Mouse (Mus musculus) E14TG2a.4 (cell line): ENCODE measurements around the gene Susd4.
A peak's percentile ranks its signal among the peaks of the same experiment; 100 is the strongest.

Source experiments
- H3K27me3 ChIP-seq: 2 replicates; pipeline ENCODE4 v1.6.1; 2014; ENCODE audit warnings: low read length, control low read depth; ENCODE audit not compliant: insufficient read depth
- H3K36me3 ChIP-seq: 2 replicates; pipeline ENCODE4 v1.6.1; 2014; ENCODE audit warnings: low read length, control low read depth; ENCODE audit not compliant: insufficient read depth
- H3K4me1 ChIP-seq: replicated peaks from 2 replicates; pipeline ENCODE4 v1.6.1; 2014; ENCODE audit warnings: low read depth, low read length, control low read depth
- H3K4me3 ChIP-seq: replicated peaks from 2 replicates; pipeline ENCODE4 v1.5.1; 2014; ENCODE audit warnings: mild to moderate bottlenecking, low read length
- H3K9me3 ChIP-seq: 2 replicates; pipeline ENCODE4 v1.6.1; 2014; ENCODE audit warnings: low read length, control low read depth
- CTCF ChIP-seq: conservative IDR thresholded peaks from 2 replicates; pipeline ENCODE4 v1.5.1; 2014; ENCODE audit warnings: low read length
- NANOG ChIP-seq: IDR thresholded peaks from 2 replicates; pipeline ENCODE4 v1.6.1; 2014; ENCODE audit warnings: borderline replicate concordance, low read length, mixed read lengths
- POU5F1 ChIP-seq: IDR thresholded peaks from 2 replicates; pipeline ENCODE4 v1.6.1; 2014; ENCODE audit warnings: low read length, borderline replicate concordance

The Susd4 gene

DNA sequence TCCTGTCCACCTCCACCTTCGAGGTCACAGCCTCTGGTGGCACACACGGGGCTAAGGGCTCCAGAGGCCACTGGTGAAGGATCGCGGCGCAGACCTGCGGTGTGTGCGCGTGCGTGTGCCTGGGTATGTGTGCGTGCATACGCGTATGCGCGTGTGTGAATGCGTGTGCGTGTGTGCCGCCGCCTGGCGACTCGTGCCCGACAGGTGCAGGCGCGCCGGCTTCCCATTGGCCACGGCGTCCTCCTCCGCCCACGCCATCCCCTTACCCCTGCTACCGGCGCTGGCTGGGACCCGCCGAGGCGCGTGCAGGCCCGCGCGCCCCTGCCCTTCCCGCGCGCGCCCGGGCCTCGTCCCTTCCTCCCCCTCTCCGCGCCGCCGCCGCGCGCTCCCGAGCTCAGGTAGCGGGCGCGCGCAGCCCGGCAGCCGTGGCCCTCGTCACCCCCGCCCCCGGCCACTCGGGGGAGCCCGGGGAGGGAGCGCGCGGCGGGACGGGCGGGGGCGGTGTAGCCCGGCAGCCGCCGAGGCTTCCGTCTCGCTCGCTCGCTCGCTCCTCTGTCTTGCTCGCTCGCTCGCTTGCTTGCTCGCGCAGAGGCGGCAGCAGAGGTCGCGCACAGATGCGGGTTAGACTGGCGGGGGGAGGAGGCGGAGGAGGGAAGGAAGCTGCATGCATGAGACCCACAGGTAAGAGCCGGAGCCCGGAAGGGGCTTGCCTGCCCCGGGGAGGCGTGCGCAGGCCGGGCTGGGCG, at the start of gene Susd4:
TSS of gene Susd4 (plus strand) at position 145 of the 746 bp plus-strand sequence.
- H3K36me3 ChIP-seq: no peaks in the 10 kb centered on the region
- no peak for TF ChIP-seq NANOG
- TF ChIP-seq POU5F1: no peak
- TF ChIP-seq CTCF: no peak
- no peaks in the 10 kb centered on the region for H3K9me3 ChIP-seq
- H3K4me1 ChIP-seq: peaks cover 30% of the 10 kb centered on the region
- H3K27me3 ChIP-seq: peaks cover 67% of the 10 kb centered on the region
- H3K4me3 ChIP-seq: peak within 1 kb of the TSS; percentile 87

DNA sequence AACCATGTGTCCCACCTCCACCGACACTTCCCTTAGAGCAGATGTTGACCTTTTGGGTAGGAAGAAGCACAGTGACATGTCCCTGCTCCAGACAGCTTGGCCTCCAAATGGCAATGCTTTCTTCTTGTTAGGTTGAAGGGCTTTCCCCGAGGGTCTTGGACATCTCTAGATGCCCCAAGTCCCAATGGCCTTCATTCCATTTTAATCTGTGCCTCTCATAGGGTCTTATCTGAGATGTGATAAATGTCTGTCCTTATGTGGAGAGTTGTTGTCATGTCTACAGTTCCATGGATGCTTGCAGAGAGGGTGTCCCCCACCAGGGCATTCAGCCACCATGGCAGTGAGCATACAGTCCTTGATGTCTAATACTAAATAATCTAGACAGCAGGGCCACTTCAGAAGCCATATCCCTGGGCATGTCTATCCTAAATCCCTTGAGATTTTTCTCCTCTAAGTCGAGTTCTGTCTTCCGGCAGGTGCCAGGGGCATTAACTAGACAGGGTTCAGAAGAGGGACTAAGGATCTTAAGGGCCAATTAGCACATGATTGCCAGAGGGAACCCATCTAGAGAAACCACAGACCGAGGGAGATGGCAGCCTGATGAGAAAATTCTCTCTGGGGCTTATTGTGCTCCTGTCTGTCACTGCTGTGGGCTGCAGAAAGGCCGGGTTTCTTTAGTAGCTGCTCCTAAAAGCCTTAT, 49.3 kb upstream of the Susd4 start:
- Histone ChIP-seq H3K4me1 (no peaks in the 10 kb centered on the region), H3K4me3 (no peak overlapping the region), H3K27me3 (no peaks in the 10 kb centered on the region; the same call in 1 of the 2 replicates), H3K36me3 (no peaks in the 10 kb centered on the region), H3K9me3 (no peaks in the 10 kb centered on the region)
- no peak for TF ChIP-seq POU5F1
- TF ChIP-seq CTCF: no peak
- no peak for TF ChIP-seq NANOG

DNA sequence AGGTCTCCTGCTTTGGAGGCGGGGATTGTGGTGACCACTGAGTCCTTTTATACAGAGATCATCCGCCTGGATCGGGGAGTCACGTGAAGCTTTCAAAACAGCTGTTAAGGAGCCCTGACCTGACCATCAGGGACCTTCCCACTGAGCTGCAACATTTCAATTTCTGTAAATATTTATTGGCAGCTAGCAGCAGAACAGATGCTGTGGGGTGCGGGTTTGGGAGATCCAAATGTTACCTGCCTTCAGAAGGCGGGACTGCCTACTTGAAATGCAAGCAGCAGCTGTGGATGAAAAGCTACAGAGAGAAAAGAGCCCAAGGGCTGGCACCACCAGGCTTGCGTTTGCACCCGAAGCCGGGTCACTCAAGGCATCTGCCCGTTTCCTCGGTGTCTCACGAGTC, 36.1 kb upstream of the Susd4 start:
- Histone ChIP-seq H3K9me3 (no peaks in the 10 kb centered on the region), H3K36me3 (no peaks in the 10 kb centered on the region), H3K27me3 (peaks cover 8% of the 10 kb centered on the region; the same call in 1 of the 2 replicates), H3K4me3 (no peak overlapping the region), H3K4me1 (no peaks in the 10 kb centered on the region)
- TF ChIP-seq POU5F1: no peak
- TF ChIP-seq CTCF: no peak
- no peak for TF ChIP-seq NANOG

DNA sequence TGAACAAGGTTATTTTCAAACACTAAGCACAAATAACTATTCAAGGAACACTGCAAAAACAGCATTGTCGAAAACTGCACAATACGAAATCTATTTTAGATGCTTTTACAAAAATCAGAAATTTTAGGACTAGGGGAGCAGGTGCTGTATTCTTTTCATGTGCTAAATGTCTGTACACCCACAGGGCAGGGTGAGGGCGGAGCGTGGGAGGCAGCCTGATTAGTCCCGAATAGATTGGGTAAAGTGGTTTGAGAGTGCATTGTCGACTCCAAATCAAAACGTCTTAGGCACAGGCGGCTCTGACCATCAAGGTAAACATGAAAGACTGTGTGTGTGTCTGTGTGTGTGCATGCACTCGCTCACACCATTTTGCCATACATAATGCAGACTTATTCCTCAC, 34.7 kb upstream of the Susd4 start:
- Histone ChIP-seq H3K36me3 (no peaks in the 10 kb centered on the region), H3K9me3 (no peaks in the 10 kb centered on the region), H3K27me3 (peaks cover 8% of the 10 kb centered on the region; the same call in 1 of the 2 replicates), H3K4me3 (no peak overlapping the region), H3K4me1 (no peaks in the 10 kb centered on the region)
- TF ChIP-seq POU5F1 (no peak), NANOG (no peak), CTCF (no peak)

DNA sequence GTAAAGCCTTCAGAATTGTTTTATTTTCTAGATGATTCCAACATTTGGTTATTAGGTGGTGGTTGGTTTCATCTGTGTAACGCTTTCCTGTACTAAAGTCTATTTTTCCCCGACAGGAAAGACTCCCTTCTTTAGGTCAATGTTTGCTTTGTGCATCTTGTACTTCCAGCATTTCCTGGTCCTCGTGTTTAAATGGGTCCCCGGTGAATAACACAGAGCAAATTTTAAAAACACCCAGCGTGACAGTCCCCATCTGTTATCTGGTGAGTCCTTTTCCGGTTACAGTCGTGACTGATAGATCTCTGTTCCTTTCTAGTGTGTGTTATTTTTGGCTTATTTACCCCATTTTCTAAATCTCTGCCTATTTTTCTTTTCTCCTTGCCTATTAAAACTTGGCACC, 31.0 kb upstream of the Susd4 start:
- H3K36me3 ChIP-seq: no peaks in the 10 kb centered on the region
- TF ChIP-seq NANOG: no peak
- no peak for TF ChIP-seq POU5F1
- no peak for TF ChIP-seq CTCF
- no peaks in the 10 kb centered on the region for H3K9me3 ChIP-seq
- H3K27me3 ChIP-seq: peaks cover 10% of the 10 kb centered on the region; the same call in 1 of the 2 replicates
- no peaks in the 10 kb centered on the region for H3K4me1 ChIP-seq
- H3K4me3 ChIP-seq: no peak overlapping the region

DNA sequence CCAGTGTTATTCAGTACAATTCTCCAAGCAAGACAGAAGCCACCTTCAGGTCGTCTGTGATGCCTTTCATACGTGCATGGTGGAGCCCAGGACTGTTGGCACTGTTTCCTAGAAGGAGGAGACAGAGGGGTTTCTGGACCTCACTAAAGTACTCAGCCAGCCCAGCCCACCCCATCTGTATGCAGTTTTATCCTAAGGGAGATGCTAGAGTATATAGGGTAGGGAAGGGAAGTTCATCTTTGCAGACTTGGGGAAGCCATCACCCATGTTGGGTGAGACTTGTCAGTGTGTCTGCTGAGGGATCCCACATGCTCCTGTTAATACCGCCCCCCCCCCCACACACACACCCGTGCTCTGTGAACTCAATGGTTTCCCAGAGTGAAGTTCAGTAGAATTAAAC, 27.8 kb upstream of the Susd4 start:
- no peak for TF ChIP-seq CTCF
- TF ChIP-seq NANOG: no peak
- TF ChIP-seq POU5F1: no peak
- Histone ChIP-seq H3K9me3 (0 out of 2 replicates have a peak, but pooled peaks cover 5% of the 10 kb centered on the region), H3K36me3 (no peaks in the 10 kb centered on the region), H3K4me1 (no peaks in the 10 kb centered on the region), H3K27me3 (0 out of 2 replicates have a peak, but pooled peaks cover 3% of the 10 kb centered on the region), H3K4me3 (no peak overlapping the region)

DNA sequence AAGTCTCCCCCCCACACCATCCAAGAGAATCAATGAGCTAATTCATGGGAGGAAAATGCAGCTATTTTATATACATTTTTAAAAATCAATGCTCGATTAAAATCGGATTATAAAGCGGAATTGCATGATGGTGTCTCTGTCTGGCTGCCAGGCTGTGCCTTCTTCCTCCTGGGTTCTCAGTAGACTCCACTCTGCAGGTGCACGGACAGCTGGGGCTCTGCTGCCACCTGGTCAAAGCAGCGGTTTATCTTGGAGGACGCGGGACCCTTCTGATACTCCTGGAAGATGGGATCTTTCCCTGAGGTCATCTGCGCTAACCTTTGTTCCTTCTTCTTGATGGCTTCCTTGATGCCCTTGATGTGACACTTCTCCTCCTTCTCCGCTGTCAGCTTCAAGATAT, 16.6 kb upstream of the Susd4 start:
- Histone ChIP-seq H3K27me3 (peaks cover 54% of the 10 kb centered on the region), H3K36me3 (no peaks in the 10 kb centered on the region), H3K4me3 (peak overlapping the region; percentile 69), H3K4me1 (peaks cover 26% of the 10 kb centered on the region), H3K9me3 (no peaks in the 10 kb centered on the region)
- TF ChIP-seq POU5F1 (no peak), CTCF (no peak), NANOG (no peak)

DNA sequence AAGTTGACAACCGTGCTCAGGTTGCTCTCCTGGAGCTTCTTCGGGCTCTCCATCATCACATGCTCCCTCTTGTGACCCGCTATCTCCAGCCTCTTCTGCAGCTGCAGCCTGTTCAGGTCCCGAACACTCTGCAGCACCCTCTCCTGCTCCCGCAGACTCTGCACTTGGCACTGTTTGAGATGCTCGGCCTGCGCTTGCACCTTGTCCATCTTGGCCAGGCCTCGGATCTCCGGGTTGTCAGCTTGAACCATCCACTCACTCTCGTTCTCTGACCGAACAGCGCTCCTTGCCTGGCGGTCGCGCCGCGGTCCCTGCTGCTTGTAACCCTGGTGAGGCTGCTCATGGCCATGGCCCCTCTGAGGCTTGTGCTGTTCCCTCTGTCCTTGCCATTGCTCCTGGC, 15.8 kb upstream of the Susd4 start:
- TF ChIP-seq POU5F1 (no peak), CTCF (no peak), NANOG (no peak)
- Histone ChIP-seq H3K4me1 (peaks cover 26% of the 10 kb centered on the region), H3K36me3 (no peaks in the 10 kb centered on the region), H3K9me3 (no peaks in the 10 kb centered on the region), H3K4me3 (peak overlapping the region; percentile 69), H3K27me3 (peaks cover 54% of the 10 kb centered on the region)

DNA sequence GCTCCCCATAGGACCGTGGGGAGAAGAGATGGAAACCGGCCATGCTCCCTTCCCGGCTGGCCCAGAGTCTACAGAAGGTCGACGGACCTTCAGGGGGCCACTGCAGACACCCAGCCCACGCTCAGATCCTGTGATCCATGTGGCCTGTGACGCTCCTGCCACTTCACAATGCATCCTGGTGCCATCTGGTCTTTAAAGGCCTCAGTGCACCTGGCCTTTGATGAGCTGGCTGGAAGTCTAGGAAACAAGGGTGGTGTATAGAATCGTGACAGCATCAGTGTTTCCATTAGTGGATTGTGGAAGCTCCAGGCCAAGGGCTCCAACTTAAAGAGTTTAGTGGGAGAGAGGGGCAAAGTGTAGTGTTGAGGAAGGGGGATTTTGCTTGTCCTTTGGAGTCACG, 14.6 kb upstream of the Susd4 start, which contains the start of gene Ccdc185:
TSS of gene Ccdc185 (minus strand) at position 101 of the 400 bp plus-strand sequence.
- no peaks in the 10 kb centered on the region for H3K36me3 ChIP-seq
- TF ChIP-seq NANOG (no peak), CTCF (no peak), POU5F1 (no peak)
- H3K4me3 ChIP-seq: peak within 1 kb of the TSS; percentile 69
- peaks cover 54% of the 10 kb centered on the region for H3K27me3 ChIP-seq
- H3K9me3 ChIP-seq: no peaks in the 10 kb centered on the region
- peaks cover 26% of the 10 kb centered on the region for H3K4me1 ChIP-seq
